Mouse (Mus musculus) small intestine, adult 2 months (tissue): ENCODE data around the gene Slc22a13.

Experiments used
- CTCF ChIP-seq: fragments of 200-500 bp; IDR thresholded peaks from 2 replicates; pipeline ENCODE4 v1.5.1; 2012; ENCODE audit warnings: low read depth, mild to moderate bottlenecking, control low read depth, inconsistent platforms, low read length, moderate library complexity, mixed read lengths; ENCODE audit not compliant: insufficient replicate concordance, insufficient read length; ENCODE audit errors: extremely low read depth
- POLR2A ChIP-seq: fragments of 200-500 bp; IDR thresholded peaks from 2 replicates; pipeline ENCODE4 v1.6.1; 2012; ENCODE audit warnings: low read depth, mild to moderate bottlenecking, control low read depth, inconsistent platforms, low read length, moderate library complexity

DNA sequence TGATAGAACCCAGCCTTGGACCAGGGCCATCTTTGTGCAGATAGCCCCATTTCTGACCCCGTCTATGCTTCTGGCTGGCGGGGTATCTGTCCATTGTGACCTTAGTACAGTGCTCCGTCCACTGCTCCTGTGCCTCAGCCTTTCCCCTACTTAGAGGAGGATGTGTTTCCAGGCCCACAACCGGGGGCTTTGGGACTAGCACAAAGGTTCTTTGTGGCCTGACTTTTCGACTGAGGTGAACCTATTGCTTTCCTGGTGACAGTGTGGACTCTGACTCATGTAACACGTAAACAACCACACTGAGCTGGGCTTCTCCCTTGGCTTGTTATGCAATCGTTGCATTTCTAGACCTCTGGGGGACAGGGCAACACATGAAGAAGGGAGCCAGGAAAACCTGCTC is 44.2 kb downstream of the Slc22a13 start:
- TF ChIP-seq CTCF, result no peak
- no peak for TF ChIP-seq POLR2A
